Mouse (Mus musculus) midbrain, embryonic 10.5 days (tissue): ENCODE measurements around the gene Cubn. TPM values are rescaled to one million over a fixed set of nuclear protein-coding genes. Genes with fewer than 3 reads are reported as not detected.

Experiments used
- DNase-seq: peaks from one replicate; pipeline ENCODE4 v3.0.0-alpha.2; 2017; ENCODE audit warnings: low spot score
- H3K27ac ChIP-seq: fragments of 300-500 bp; sonication (generic); replicated peaks from 2 replicates; pipeline ENCODE4 v1.5.1; 2016; ENCODE audit warnings: mild to moderate bottlenecking
- H3K27me3 ChIP-seq: fragments of 300-500 bp; sonication (generic); 2 replicates; pipeline ENCODE4 v1.6.1; 2016; ENCODE audit warnings: low read depth, mild to moderate bottlenecking; ENCODE audit not compliant: poor library complexity, severe bottlenecking
- H3K36me3 ChIP-seq: fragments of 300-500 bp; sonication (generic); 2 replicates; pipeline ENCODE4 v1.6.1; 2016; ENCODE audit warnings: mild to moderate bottlenecking, moderate library complexity
- H3K4me1 ChIP-seq: fragments of 300-500 bp; sonication (generic); 2 replicates; pipeline ENCODE4 v1.6.1; 2016
- H3K4me3 ChIP-seq: fragments of 300-500 bp; sonication (generic); 2 replicates; pipeline ENCODE4 v1.5.1; 2016; ENCODE audit warnings: mild to moderate bottlenecking, moderate library complexity
- H3K9me3 ChIP-seq: fragments of 300-500 bp; sonication (generic); replicated peaks from 2 replicates; pipeline ENCODE4 v1.6.1; 2016; ENCODE audit warnings: mild to moderate bottlenecking
- WGBS: fragments of 180-500 bp; shearing (Covaris S2); methylation state at CpG from one replicate; pipeline ENCODE4 v1.1.7; 2016; 5-methylcytosine and 5-hydroxymethylcytosine counted together
- polyA plus RNA-seq: library from polyadenylated mRNA; unstranded; fragments of >200 nt; fragmentation: Nextera tagmentation; extraction: Ambion mirVana; gene quantifications from 2 replicates; pipeline ENCODE4 v1.2.1, GENCODE M21; 2016

The Cubn gene
- polyA plus RNA-seq, 1 experiment from 2014 or later, result 0.48 TPM

- peak overlapping the region; percentile 30; the same call in 1 of the 2 replicates for H3K4me3 ChIP-seq
- peak overlapping the region; percentile 91 for H3K27ac ChIP-seq
- no peak for DNase-seq
- WGBS, result 49% methylated on average over 10 of the region's 10 CpGs
- H3K27me3 ChIP-seq, result no peaks in the 10 kb centered on the region
- H3K9me3 ChIP-seq, result no peaks in the 10 kb centered on the region
- H3K36me3 ChIP-seq, result no peaks in the 10 kb centered on the region
- peaks cover 48% of the 10 kb centered on the region for H3K4me1 ChIP-seq
Observed at GRCm38 (mm10) chr2:13371072-13371796, 120.4 kb downstream of the Cubn start.

- Histone ChIP-seq H3K4me1 (peaks cover 48% of the 10 kb centered on the region), H3K27ac (peak overlapping the region; percentile 91), H3K27me3 (no peaks in the 10 kb centered on the region), H3K4me3 (no peak overlapping the region), H3K9me3 (no peaks in the 10 kb centered on the region), H3K36me3 (no peaks in the 10 kb centered on the region)
- WGBS, result 18% methylated on average over 2 of the region's 2 CpGs
- no peak for DNase-seq
Observed at GRCm38 (mm10) chr2:13370556-13370955, 121.1 kb downstream of the Cubn start.

DNA sequence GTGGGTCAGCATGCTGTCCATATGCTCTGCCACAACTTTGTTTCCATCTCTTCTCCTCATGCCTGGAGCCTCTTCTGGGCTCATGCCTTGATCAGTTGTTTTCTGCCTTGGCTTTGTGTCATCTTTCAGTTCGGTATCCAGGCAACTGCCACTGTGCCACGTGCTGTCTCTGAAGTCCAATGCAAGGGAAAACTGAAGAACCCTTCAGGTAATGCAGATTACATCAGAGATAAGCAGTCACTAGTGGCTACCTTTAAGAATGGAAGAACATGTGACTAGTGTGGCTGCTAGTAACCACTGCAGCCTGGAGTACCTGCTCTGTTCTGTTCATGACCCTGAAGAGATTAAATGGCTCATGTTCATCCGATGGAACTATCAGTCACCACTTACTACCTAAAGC lies 123.1 kb downstream of the Cubn start:
- no peak for DNase-seq
- Histone ChIP-seq H3K4me3 (no peak overlapping the region), H3K4me1 (peaks cover 47% of the 10 kb centered on the region), H3K27me3 (no peaks in the 10 kb centered on the region), H3K9me3 (no peaks in the 10 kb centered on the region), H3K27ac (no peak overlapping the region), H3K36me3 (no peaks in the 10 kb centered on the region)
- WGBS, result 78% methylated on average over 3 of the region's 3 CpGs

DNA sequence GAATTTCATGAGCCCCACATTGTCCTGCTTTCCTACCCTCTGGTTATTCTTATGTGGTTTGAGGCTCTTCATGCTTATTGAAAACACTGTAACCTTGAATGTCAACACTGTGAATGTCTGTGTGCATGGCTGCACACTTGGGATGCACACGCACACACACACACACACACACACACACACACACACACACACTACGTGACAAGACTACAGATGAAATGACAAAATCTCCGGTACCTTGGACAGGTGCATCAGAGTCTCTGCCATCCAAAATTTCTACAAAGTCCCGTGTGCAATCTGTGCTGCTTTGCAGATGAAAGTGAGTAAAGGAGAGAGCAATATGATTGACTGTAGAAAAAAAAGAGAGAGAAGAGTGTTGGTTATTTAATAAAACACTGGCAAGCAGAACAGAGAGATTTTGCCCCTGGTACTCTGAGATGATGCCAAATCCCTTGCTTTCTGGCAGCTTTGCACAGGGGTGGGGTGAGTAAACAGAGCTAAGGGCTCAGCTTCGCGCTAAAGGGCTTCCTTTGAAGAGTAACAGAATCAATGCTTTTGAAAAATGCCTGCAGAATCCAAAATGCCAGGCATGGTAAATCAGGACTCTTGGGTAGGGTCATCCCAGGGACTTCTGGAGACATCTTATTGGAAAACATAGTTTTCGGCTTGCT lies 133.6 kb downstream of the Cubn start:
- no peaks in the 10 kb centered on the region for H3K27me3 ChIP-seq
- 60% methylated on average over 7 of the region's 7 CpGs for WGBS
- no peak for DNase-seq
- peak overlapping the region; percentile 75 for H3K27ac ChIP-seq
- H3K9me3 ChIP-seq, result no peaks in the 10 kb centered on the region
- peaks cover 30% of the 10 kb centered on the region for H3K4me1 ChIP-seq
- no peaks in the 10 kb centered on the region for H3K36me3 ChIP-seq
- H3K4me3 ChIP-seq, result no peak overlapping the region

- Histone ChIP-seq H3K36me3 (no peaks in the 10 kb centered on the region), H3K27me3 (no peaks in the 10 kb centered on the region), H3K4me1 (peaks cover 7% of the 10 kb centered on the region), H3K9me3 (no peaks in the 10 kb centered on the region), H3K27ac (no peak overlapping the region), H3K4me3 (no peak overlapping the region)
- DNase-seq, result no peak
- WGBS, result 92% methylated on average over 3 of the region's 3 CpGs
Observed at GRCm38 (mm10) chr2:13352775-13353174, 138.8 kb downstream of the Cubn start.

GRCm38 (mm10) chr2:13352112-13352728 lies 139.4 kb downstream of the Cubn start:
- WGBS, result 97% methylated on average over 1 of the region's 1 CpGs
- H3K27ac ChIP-seq, result no peak overlapping the region

GRCm38 (mm10) chr2:13342325-13342926 lies 149.2 kb downstream of the Cubn start:
- Histone ChIP-seq H3K36me3 (no peaks in the 10 kb centered on the region), H3K27ac (no peak overlapping the region; the same call in 1 of the 2 replicates), H3K27me3 (no peaks in the 10 kb centered on the region), H3K9me3 (no peaks in the 10 kb centered on the region), H3K4me3 (no peak overlapping the region), H3K4me1 (peaks cover 13% of the 10 kb centered on the region)
- WGBS, result 70% methylated on average over 7 of the region's 7 CpGs
- no peak for DNase-seq

More at GRCm38 (mm10) chr2:13352112-13352728, 139.4 kb downstream of the Cubn start:
- no peak overlapping the region for H3K4me3 ChIP-seq
- no peak for DNase-seq
- no peaks in the 10 kb centered on the region for H3K27me3 ChIP-seq
- no peaks in the 10 kb centered on the region for H3K36me3 ChIP-seq
- H3K9me3 ChIP-seq, result no peaks in the 10 kb centered on the region
- H3K4me1 ChIP-seq, result peaks cover 1% of the 10 kb centered on the region

DNA sequence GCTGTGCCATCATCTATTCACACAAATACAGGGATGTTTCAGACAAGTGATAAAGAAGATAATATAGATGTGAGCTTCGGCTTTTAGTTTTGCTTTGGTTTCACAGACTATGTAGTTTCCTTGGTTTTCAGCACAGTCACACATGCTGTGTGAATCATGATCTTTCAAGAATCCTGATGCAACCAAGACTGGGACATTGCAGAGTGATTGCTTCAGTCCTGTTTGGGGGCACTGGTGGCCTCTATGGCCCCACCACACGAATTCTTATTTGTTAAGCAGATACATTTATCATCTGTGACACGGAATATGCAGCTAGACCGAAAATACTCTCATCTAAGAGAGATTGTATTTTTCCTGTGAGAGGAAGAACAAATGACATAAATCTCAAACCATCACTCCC lies 156.2 kb downstream of the Cubn start:
- no peak for DNase-seq
- Histone ChIP-seq H3K9me3 (no peaks in the 10 kb centered on the region), H3K4me1 (peaks cover 8% of the 10 kb centered on the region; the same call in 1 of the 2 replicates), H3K27me3 (no peaks in the 10 kb centered on the region), H3K27ac (no peak overlapping the region), H3K4me3 (no peak overlapping the region), H3K36me3 (no peaks in the 10 kb centered on the region)
- 89% methylated on average over 4 of the region's 4 CpGs for WGBS

DNA sequence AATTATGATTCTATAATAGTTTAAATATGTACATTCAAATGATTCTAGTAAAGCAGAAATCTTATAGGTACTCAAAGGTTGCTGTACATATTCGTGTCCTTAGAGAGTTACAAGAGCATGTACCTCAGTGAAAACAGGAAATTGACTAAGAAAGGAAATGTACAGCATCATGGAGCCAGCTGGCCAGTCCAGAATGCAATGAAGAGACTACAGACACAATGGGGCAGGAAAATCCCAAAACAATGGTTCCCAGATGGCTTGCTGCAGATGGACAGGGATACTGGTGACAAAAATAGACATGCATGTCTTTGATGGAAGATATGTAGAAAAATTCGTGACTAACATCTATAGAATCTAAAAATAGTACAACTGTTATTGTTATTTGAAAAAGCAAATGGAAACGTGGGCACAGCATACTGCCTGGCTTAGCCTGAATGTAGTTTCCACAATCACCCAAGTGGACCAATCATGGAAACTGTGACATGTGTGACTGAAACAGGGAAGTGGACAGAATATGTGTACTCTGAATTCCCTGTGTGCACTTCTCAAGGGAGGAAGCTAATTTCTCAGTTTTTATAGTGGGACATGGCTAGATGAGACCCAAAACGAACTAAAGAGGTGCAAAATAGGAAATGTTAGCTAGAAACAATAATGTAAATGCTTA lies 161.7 kb downstream of the Cubn start:
- H3K27ac ChIP-seq, result no peak overlapping the region; the same call in 1 of the 2 replicates
- no peaks in the 10 kb centered on the region for H3K36me3 ChIP-seq
- H3K9me3 ChIP-seq, result no peaks in the 10 kb centered on the region
- 0 out of 2 replicates have a peak, but pooled peaks cover 10% of the 10 kb centered on the region for H3K4me1 ChIP-seq
- WGBS, result 69% methylated on average over 4 of the region's 4 CpGs
- H3K27me3 ChIP-seq, result no peaks in the 10 kb centered on the region
- H3K4me3 ChIP-seq, result no peak overlapping the region
- no peak for DNase-seq

DNA sequence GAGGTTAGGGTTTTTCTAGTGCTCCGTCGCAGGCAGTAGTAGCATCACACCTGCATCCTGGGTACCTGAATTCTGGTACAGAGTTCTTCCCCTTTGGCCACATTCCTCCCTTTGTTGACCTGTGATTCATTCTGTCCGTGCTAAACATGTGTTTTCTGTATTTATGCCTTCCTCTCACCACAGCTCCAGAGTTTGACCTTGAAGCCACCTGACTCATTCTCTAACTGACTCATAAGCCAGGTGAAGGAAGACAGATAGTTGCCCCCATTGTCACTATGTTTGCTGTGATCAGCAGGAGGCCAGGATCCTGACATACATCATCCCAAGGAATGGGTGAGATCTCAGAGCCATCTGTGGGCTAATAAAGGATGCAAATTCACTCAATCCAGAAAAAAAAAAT lies 188.2 kb downstream of the Cubn start:
- WGBS, result 93% methylated on average over 3 of the region's 3 CpGs
- no peak for DNase-seq
- H3K4me3 ChIP-seq, result no peak overlapping the region
- no peaks in the 10 kb centered on the region for H3K27me3 ChIP-seq
- no peaks in the 10 kb centered on the region for H3K36me3 ChIP-seq
- peaks cover 2% of the 10 kb centered on the region; the same call in 1 of the 2 replicates for H3K9me3 ChIP-seq
- no peak overlapping the region for H3K27ac ChIP-seq
- H3K4me1 ChIP-seq, result no peaks in the 10 kb centered on the region; the same call in 1 of the 2 replicates

- 52% methylated on average over 3 of the region's 3 CpGs for WGBS
- DNase-seq, result peak; percentile 36
- no peaks in the 10 kb centered on the region for H3K9me3 ChIP-seq
- no peak overlapping the region for H3K27ac ChIP-seq
- H3K4me3 ChIP-seq, result no peak overlapping the region
- H3K4me1 ChIP-seq, result no peaks in the 10 kb centered on the region; the same call in 1 of the 2 replicates
- no peaks in the 10 kb centered on the region for H3K27me3 ChIP-seq
- H3K36me3 ChIP-seq, result no peaks in the 10 kb centered on the region
Observed at GRCm38 (mm10) chr2:13299031-13299430, 192.6 kb downstream of the Cubn start.

DNA sequence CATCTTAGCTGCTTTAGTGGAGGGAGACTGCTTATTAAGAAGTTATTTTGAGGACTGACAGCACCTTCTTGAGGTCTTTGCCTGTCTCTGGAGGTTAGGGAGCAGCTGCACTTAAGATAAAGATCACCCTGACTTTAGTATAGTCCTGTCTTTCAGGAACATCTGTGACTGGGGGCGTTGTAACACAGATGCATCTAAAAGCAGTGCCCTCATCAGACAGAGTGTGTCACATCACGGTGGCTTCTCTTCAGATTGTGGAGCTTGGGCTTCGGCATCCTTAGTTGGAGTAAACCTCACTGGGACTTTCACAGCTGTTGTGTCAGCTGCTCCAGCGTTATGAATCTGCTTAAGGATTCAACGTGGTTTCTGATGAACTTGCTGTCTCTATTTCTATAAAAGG lies 193.9 kb downstream of the Cubn start:
- no peak for DNase-seq
- Histone ChIP-seq H3K27ac (no peak overlapping the region), H3K27me3 (no peaks in the 10 kb centered on the region), H3K4me1 (no peaks in the 10 kb centered on the region; the same call in 1 of the 2 replicates), H3K36me3 (no peaks in the 10 kb centered on the region), H3K4me3 (no peak overlapping the region), H3K9me3 (no peaks in the 10 kb centered on the region)
- WGBS, result 65% methylated on average over 5 of the region's 5 CpGs
